22 mouse cellular contexts compared by ENCODE assay signal in genomic region chr5:112888651-112889050, GRCm38 (mm10). TPM values are rescaled to one million over a fixed set of nuclear protein-coding genes. Genes with fewer than 3 reads are reported as not detected.
A peak's percentile ranks its signal among the peaks of the same experiment; 100 is the strongest.
DNase-seq lines count a peak whose midpoint lies in the region; ATAC-seq lines count a peak whose summit lies in the region.
"Had no signal": no experiment of that assay in that cellular context is flagged by ENCODE, and none has a peak within 500 bp of the region (broad histone marks: within the 10 kb centered on the region; RNA-seq: fewer than 3 reads in every experiment).

No protein-coding gene starts in this region.

- peak; percentile 69 for DNase-seq in gastrocnemius, adult 18-20 months (ENCODE audit: low spot score)
- DNase-seq in gastrocnemius, postnatal 14 days, result no peak
- DNase-seq in heart, adult 18-20 months, result peak; percentile 36 to 46
- DNase-seq in heart, postnatal 25 days (ENCODE audit: low spot score), result no peak
- no peak for DNase-seq in hindbrain, embryonic 10.5 days (ENCODE audit: low spot score)
- DNase-seq: adrenal gland, adult 8-10 months; adrenal gland, postnatal 36 days; B cell, adult 2 months; cerebellum, adult 2 months; cerebellum, postnatal 10 days; forebrain, postnatal 0 days; kidney, adult 8-10 months had no signal

- H3K27ac ChIP-seq in heart, embryonic 11.5 days (ENCODE audit: low read depth, low read length), result no peak overlapping the region
- peak overlapping the region; percentile 14 to 83; a peak in 2 of 4 replicates for H3K27ac ChIP-seq in heart, embryonic 14.5 days (replicated peaks in 1 of 2; ENCODE audit: control insufficient read depth in 1 of 2, insufficient read depth in 1 of 2, low read depth in 2 of 2, low read length in 2 of 2)
- 0 out of 2 replicates have a peak overlapping the region, but pooled peaks have one; percentile 0 for H3K27ac ChIP-seq in hindbrain, embryonic 10.5 days
- no peak overlapping the region for H3K27ac ChIP-seq in hindbrain, embryonic 13.5 days
- H3K27ac ChIP-seq: embryonic facial prominence, embryonic 10.5 days; forebrain, embryonic 13.5 days had no signal

- H3K4me3 ChIP-seq in heart, embryonic 11.5 days (ENCODE audit: low read depth, low read length), result no peak overlapping the region
- no peak overlapping the region for H3K4me3 ChIP-seq in heart, embryonic 14.5 days (ENCODE audit: control insufficient read depth in 1 of 2, insufficient read depth in 1 of 2, low read depth in 1 of 2, low read length in 2 of 2)
- H3K4me3 ChIP-seq in hindbrain, embryonic 10.5 days, result no peak overlapping the region
- no peak overlapping the region for H3K4me3 ChIP-seq in hindbrain, embryonic 13.5 days
- H3K4me3 ChIP-seq: embryonic facial prominence, embryonic 10.5 days; forebrain, embryonic 13.5 days had no signal

- peaks cover 28% of the 10 kb centered on the region for H3K4me1 ChIP-seq in heart, embryonic 11.5 days (ENCODE audit: control insufficient read depth, insufficient read depth, low read length)
- H3K4me1 ChIP-seq in heart, embryonic 14.5 days (ENCODE audit: control insufficient read depth in 2 of 2, insufficient read depth in 2 of 2, low read length in 2 of 2), result peaks cover 35 to 55% of the 10 kb centered on the region in 2 experiments
- H3K4me1 ChIP-seq in hindbrain, embryonic 10.5 days (replicated peaks), result peaks cover 30% of the 10 kb centered on the region
- peaks cover 16% of the 10 kb centered on the region for H3K4me1 ChIP-seq in hindbrain, embryonic 13.5 days (replicated peaks)

- 56% methylated on average over 7 of the region's 7 CpGs for WGBS in heart, embryonic 11.5 days (ENCODE audit: insufficient replicate concordance)
- 49% methylated on average over 7 of the region's 7 CpGs for WGBS in heart, embryonic 14.5 days
- 59% methylated on average over 7 of the region's 7 CpGs for WGBS in hindbrain, embryonic 10.5 days
- 66% methylated on average over 7 of the region's 7 CpGs for WGBS in hindbrain, embryonic 13.5 days

- intact Hi-C loops in gastrocnemius, postnatal 14 days (cut with DNase I; ENCODE audit: low total_unique reads), result no loop called here
- intact Hi-C loops in heart, postnatal 25 days (cut with DNase I), result no loop called here

- no peaks in the 10 kb centered on the region for H3K27me3 ChIP-seq in heart, embryonic 11.5 days (ENCODE audit: control insufficient read depth, insufficient read depth, low read length)
- no peaks in the 10 kb centered on the region for H3K27me3 ChIP-seq in heart, embryonic 14.5 days (ENCODE audit: control insufficient read depth, insufficient read depth, low read length)
- H3K27me3 ChIP-seq in hindbrain, embryonic 10.5 days (ENCODE audit: insufficient read depth, poor library complexity, severe bottlenecking), result no peaks in the 10 kb centered on the region
- H3K27me3 ChIP-seq in hindbrain, embryonic 13.5 days, result no peaks in the 10 kb centered on the region
- H3K27me3 ChIP-seq: forebrain, embryonic 13.5 days had no signal

- H3K4me2 ChIP-seq in heart, embryonic 11.5 days, result no peak overlapping the region
- no peak overlapping the region for H3K4me2 ChIP-seq in heart, embryonic 14.5 days (ENCODE audit: low read length)
- no peak overlapping the region for H3K4me2 ChIP-seq in hindbrain, embryonic 13.5 days
- H3K4me2 ChIP-seq: forebrain, embryonic 13.5 days had no signal

- no peaks in the 10 kb centered on the region; the same call in 1 of the 2 replicates for H3K36me3 ChIP-seq in heart, embryonic 11.5 days (ENCODE audit: control insufficient read depth, insufficient read depth, low read length)
- H3K36me3 ChIP-seq in heart, embryonic 14.5 days (ENCODE audit: control insufficient read depth, insufficient read depth, low read length), result peaks cover 39% of the 10 kb centered on the region
- no peaks in the 10 kb centered on the region for H3K36me3 ChIP-seq in hindbrain, embryonic 10.5 days
- H3K36me3 ChIP-seq in hindbrain, embryonic 13.5 days, result no peaks in the 10 kb centered on the region
- H3K36me3 ChIP-seq: embryonic facial prominence, embryonic 10.5 days; G1E had no signal

- ATAC-seq in heart, embryonic 11.5 days (replicated peaks; ENCODE audit: insufficient number of reproducible peaks, low FRiP score, low TSS enrichment), result no peak
- ATAC-seq in heart, embryonic 14.5 days (ENCODE audit: insufficient number of reproducible peaks, insufficient read depth, low FRiP score, low read depth), result no peak
- ATAC-seq in hindbrain, embryonic 13.5 days (ENCODE audit: low FRiP score), result no peak
- ATAC-seq: CD4-positive, CD25-positive, alpha-beta regulatory T cell, adult 4 months; forebrain, embryonic 13.5 days; forebrain, postnatal 0 days; hindbrain, embryonic 16.5 days; inflammation-experienced regulatory T-cells, adult 6 months; intestine, postnatal 0 days had no signal

- H3K9ac ChIP-seq in heart, embryonic 11.5 days (ENCODE audit: low read depth, low read length), result no peak overlapping the region
- H3K9ac ChIP-seq in heart, embryonic 14.5 days (ENCODE audit: low read length), result peak overlapping the region; percentile 31; the same call in 1 of the 2 replicates
- H3K9ac ChIP-seq in hindbrain, embryonic 13.5 days, result no peak overlapping the region
- H3K9ac ChIP-seq: forebrain, embryonic 13.5 days; forebrain, postnatal 0 days had no signal

- no peaks in the 10 kb centered on the region for H3K9me3 ChIP-seq in heart, embryonic 11.5 days (replicated peaks; ENCODE audit: control insufficient read depth, low read length)
- no peaks in the 10 kb centered on the region for H3K9me3 ChIP-seq in heart, embryonic 14.5 days (ENCODE audit: control insufficient read depth, low read length)
- H3K9me3 ChIP-seq in hindbrain, embryonic 10.5 days, result no peaks in the 10 kb centered on the region
- H3K9me3 ChIP-seq in hindbrain, embryonic 13.5 days, result no peaks in the 10 kb centered on the region
- H3K9me3 ChIP-seq: embryonic facial prominence, embryonic 10.5 days had no signal

RNA-seq across cellular contexts. Expression of gene Myo18b, which starts 7.5 kb away (rescaled TPM):
- total RNA-seq in gastrocnemius, adult 18-20 months (2021), result 100 to 1,000 TPM; 309 to 349 TPM
- total RNA-seq in gastrocnemius, postnatal 14 days (2021), result 100 to 1,000 TPM; 409 to 424 TPM
- 100 to 1,000 TPM; 197 to 201 TPM for total RNA-seq in heart, adult 18-20 months (2021)
- polyA plus RNA-seq in heart, embryonic 11.5 days (2014; fragmentation: Nextera tagmentation; extraction: Ambion mirVana), result 22.2 and 26.3 TPM in 2 replicates
- 31.9 and 33.6 TPM in 2 replicates for polyA plus RNA-seq in heart, embryonic 14.5 days (2014; fragmentation: Nextera tagmentation; extraction: Ambion mirVana)
- 100 to 1,000 TPM; 253 to 259 TPM for total RNA-seq in heart, postnatal 25 days (2021)
- 0.30 and 0.65 TPM in 2 replicates for polyA plus RNA-seq in hindbrain, embryonic 10.5 days (2016; fragmentation: Nextera tagmentation; extraction: Ambion mirVana)
- 1.1 and 1.6 TPM in 2 replicates for polyA plus RNA-seq in hindbrain, embryonic 13.5 days (2015; fragmentation: Nextera tagmentation; extraction: Ambion mirVana)
- polyA plus RNA-seq: CD4-positive, CD25-positive, alpha-beta regulatory T cell, adult 4 months; G1E; inflammation-experienced regulatory T-cells, adult 6 months had no signal

Comparison
In these comparisons a context has a peak if more than half of its experiments do, and no peak if none do; other contexts are left out.
1. DNase-seq: peak in gastrocnemius, adult 18-20 months (single experiment) and heart, adult 18-20 months (2 of 2); none in gastrocnemius, postnatal 14 days (single experiment), heart, postnatal 25 days (single experiment) and hindbrain, embryonic 10.5 days (single experiment).
2. H3K27ac ChIP-seq: peak in heart, embryonic 14.5 days (2 of 2) and hindbrain, embryonic 10.5 days (single experiment); none in heart, embryonic 11.5 days (single experiment) and hindbrain, embryonic 13.5 days (single experiment).